Mouse (Mus musculus): Measurements from ENCODE around the gene Skor1. TPM values are rescaled to one million over a fixed set of nuclear protein-coding genes. Genes with fewer than 3 reads are reported as not detected.

The Skor1 gene
- total RNA-seq, 2 experiments from 2014 or later: not detected

DNA sequence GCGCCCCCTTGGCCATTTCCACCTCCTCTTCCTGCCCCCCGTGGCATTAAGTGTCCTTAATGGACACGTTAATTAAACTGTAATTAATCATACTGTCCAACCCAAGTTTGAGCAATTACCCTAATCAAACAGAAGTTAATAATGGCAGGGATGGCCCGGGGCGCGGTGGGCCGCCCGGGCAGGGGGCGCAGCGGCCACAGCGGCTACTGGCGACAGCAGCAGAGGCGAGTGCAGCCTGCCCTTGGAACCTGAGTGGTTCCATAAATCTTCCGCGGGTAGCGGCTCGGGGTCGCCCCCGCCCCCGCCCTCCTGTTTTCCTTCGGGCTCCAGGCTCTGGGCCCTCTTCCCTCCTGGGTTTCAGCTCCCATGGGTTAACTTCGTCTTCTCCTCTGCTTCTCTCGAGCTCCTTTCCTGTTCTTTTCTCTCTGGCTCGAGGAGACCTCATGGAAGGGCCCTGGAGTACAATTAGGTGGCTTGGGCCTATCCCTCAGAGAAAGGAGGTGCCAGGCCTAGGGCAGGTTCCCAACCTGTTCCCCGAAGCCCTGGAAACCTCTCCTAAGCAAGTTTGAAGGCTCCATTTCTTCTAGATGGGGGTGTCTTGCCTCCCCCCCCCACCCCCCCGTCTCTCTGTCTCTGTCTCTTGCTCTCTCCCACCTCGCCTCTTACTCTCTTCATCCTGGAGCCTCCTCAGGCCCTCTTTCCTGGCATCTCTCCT lies 1.5 kb upstream of the Skor1 start:
- no peak for ATAC-seq (ENCODE audit: poor library complexity, severe bottlenecking)

DNA sequence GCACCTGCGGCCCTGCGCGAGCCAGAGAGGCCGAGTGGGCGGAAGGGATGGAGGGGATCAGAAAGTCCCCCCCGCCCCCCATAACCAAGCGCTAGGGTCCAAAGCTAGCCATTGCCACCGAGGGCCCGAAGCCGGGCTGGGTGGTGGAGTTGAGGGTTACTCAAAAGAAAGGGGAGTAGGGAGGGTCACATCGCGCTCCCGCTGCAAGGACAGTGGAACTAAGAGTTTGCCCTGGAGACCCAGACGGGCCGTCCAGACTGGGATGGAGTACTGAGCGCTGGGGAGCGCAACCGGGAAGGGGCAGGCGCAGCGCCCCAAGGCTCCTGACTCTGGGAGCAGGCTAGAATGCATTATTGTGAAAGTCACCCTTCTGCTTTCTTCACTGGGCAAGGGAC lies 608 bp upstream of the Skor1 start:
- ATAC-seq (ENCODE audit: poor library complexity, severe bottlenecking): no peak

DNA sequence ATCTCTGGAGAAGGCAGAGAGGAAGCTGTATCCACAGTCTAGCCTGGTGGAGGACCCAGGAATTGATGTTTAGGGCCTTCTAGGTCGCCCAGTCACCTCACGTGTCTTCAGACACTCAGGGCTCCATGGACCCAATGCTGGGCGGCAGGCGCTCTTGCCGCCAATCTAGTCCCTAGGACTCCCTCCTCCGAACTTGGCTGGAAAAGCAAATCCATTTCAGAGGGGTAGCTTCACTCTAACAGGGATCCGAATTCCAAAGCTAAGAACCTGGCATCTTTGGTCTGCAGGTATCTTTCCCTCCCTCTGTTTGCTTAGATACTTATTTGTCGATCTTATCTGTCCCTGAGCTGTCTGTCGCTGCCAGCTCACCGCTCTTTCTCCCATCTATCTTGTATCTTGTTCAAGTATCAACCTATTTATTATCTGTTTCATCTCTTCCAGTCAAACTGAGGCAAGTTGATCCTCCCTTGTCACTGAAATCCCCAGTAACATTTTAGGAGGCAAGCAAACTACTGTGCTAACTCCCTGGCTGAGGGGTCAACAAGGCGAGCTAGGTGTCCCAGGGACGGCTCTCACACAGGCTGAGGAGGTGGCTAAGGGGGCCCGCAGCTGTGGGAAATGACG lies 863 bp downstream of the Skor1 start:
- no peak for ATAC-seq (ENCODE audit: poor library complexity, severe bottlenecking)

DNA sequence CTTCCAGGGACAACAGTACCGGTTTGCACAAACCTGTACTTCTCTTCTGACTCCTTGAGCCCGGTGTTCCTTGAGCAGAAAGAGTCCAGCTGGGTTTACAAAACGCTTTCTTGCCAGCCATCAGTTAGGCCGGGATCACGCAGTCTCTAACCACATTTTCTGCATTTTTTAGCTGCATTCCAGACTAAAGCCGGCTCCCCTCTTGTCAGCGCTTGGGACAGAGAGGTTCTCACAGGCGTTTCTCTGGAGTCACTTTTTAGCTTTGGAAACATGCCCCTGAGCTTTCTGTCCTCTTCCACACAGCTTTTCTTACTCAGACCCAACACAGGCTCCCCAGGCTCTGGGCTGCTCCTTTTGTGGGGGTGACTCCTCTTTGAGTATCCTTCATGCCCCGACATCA lies 1.5 kb downstream of the Skor1 start:
- no peak for ATAC-seq (ENCODE audit: poor library complexity, severe bottlenecking)

DNA sequence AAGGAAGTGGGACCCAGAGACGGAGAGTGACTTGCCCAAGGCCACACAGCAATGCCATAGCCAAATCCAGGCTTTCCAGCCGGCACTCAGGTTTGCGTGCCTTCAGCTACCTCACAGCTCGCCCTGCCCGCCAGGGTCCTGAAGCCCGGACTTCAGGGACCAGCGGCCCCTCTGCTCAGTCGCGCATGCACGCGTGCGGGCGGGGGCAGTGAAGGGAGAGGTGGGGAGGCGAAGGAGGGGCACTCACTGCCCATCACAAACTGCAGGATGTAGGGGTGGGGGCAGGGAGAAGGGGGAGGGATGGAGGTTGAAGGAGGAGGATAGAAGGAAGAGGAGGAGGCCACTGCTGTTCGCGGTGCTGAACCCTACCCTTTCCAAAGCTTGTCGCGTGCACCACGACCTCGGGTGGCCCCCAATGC lies 1.9 kb downstream of the Skor1 start:
- ATAC-seq (ENCODE audit: poor library complexity, severe bottlenecking): no peak

DNA sequence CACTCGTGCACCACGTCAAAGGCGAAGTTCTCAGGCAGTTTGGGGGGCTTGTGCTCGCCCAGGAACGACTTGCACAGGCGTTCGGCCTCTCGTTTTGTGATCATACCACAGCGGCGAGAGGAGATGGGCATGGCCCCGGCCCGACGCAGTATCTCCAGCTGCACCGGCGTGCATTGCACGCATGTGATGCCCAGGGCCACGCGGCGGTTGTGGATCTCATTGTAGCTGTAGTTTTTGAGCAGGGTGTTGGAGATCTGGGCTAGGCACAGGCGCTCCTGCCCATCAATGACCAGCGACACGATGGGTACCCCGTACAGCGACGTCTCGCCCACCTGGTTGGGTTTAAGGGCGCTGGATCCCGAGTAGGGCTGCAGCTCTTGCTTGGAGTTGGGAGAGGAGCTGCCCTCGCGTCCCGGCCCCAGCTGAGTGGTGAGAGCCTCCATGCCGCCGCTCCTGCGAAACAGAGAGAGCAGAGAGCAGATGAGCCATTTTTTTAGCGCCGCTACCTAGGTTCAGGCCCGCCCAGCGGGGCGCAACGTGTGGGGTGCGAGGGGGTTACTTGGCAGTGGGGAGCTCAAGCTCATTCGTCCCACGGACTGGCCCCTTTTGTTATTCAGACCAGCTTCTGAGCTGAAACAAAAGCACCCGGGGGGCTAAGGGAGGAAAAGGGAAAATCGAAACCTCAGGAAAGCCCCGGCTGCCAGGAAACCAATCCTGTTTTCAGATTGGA lies 2.5 kb downstream of the Skor1 start:
- ATAC-seq (ENCODE audit: poor library complexity, severe bottlenecking): no peak

DNA sequence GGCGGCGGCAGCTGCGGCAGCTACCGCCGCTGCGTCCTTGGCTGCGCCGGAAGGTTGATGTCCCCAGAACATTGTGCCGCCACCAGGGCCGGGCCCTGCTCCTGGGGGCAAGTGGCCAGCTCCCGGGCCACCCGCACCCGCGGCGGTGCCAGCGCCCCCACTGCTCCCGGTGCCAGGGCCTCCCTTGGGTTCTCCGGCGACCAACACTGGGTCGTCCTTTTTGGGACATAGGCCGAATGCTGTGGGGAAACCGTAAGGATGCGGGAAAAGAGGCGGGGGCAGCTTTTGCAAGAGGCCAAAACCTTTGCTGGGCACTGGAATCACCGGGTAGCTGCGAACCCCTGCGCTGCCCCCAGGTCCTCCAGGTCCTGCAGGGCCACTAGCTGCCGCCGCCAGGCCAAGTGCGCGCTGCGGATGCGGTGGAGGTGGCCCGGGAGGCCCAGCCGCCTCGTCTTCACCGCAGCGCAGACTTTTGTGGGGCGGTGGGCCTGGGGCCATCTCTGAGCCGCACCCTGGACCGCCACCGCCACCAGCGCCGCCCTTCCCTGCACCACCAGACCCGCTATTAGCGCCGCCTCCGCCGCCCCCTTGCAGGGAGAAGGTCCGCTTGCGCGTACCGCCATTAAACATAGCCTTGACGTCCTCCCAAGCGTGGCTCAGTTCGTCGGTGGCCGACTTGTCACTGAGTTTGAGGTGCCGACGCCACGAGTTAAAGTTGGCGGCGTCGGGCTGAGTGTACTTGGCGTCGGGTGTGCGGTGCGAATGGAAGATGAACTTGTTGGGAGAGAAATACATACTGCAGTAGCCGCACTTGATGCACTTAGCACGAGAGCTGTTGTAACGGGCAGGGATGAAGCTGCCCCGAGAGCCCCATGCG lies 3.3 kb downstream of the Skor1 start:
- ATAC-seq (ENCODE audit: poor library complexity, severe bottlenecking): no peak

DNA sequence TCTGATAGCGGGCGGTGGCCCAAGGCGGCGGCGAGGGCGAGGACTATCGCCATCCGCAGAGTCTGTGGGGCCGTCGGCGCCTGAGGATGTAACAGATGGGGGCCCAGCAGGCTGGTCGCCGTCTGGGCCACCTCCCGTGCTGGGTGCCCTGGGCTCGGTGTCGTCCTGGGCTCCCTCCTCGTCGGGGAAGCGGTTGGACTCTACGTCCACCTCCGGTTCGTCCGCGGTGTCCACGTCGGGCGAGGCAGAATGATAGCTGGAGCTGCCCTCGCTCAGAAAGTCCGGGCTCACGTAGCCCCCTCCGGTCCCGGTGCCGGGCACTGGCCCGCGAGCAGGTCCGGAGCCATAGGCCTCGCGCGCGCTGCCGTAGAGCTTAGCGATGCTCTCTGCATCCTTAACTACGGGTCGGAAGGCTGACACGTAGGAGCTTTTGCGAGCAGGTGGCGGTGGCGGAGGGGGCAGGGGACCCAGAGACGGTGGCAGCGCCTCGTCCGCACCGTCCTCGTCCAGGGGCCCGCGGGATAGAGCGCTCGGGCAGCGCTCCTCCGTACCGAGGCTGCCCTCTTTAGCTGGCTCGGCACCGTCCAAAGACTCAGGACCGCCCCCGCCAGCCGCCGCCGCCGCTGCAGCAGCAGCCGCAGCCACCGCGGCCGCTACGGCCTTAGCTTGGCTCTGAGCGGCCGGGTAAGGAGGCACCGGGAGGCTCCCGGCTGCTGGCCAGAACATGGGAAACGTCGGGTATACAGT lies 4.1 kb downstream of the Skor1 start:
- no peak for ATAC-seq (ENCODE audit: poor library complexity, severe bottlenecking)

DNA sequence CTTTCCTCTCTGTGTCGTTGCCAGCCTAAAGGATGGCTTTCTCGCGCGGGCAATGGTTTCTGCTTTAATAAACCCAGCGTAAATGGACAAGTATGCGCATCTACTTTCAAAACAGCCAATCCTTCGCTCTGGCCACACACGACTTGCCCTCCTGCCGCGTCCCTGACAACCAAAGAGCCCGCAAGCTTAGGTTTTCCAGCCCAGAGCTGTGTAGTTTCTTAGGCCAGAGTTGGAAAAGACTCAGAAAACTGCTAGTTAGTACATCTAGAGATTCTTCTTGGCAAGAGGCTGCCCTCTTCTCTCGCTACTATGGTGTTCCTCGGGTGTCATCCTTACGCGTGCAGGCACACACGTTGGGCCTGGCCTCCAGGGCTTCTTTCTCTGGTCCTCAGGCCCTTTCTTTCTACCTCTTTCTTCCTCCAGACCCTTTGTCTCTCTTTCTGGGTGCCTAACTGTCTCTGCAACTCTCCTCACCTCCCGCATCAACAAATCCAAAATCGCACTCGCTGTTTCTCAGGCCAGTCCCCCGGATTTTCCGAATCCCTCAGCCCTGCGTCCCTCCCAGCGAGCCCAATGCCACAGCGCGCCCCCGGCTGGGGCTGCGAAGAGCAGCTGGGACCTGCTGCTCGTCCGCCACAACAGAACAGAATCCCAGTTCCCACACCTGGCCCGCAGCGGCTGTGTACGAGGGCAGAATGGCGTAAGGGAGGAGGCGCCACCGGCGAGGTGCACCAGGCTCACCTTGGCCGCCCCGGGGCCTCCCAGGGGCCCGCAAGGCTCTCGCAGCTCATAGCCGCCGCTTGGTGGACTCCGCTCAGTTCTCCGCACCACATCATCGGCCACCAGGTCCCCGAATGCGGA lies 4.9 kb downstream of the Skor1 start:
- ATAC-seq (ENCODE audit: poor library complexity, severe bottlenecking): no peak

DNA sequence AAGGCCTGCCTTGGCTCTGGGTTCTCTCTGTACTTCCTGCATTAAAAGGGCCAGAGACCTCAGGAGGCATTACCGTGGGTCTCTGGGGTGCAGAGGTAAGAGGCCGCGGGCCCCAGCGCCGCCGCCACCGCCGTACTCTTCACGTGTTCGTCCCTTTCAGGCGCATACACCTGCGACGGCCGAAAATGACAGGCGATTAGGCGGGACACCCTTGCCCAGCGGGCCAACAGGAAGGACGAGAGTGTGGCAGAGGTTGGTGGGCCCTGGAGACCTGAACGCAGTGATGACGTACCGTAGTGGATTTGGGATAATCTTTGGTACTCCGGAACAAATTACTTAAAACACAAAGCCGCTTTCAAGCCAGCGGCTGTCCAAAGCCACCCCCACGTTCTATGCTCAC lies 5.5 kb downstream of the Skor1 start:
- no peak for ATAC-seq (ENCODE audit: poor library complexity, severe bottlenecking)

DNA sequence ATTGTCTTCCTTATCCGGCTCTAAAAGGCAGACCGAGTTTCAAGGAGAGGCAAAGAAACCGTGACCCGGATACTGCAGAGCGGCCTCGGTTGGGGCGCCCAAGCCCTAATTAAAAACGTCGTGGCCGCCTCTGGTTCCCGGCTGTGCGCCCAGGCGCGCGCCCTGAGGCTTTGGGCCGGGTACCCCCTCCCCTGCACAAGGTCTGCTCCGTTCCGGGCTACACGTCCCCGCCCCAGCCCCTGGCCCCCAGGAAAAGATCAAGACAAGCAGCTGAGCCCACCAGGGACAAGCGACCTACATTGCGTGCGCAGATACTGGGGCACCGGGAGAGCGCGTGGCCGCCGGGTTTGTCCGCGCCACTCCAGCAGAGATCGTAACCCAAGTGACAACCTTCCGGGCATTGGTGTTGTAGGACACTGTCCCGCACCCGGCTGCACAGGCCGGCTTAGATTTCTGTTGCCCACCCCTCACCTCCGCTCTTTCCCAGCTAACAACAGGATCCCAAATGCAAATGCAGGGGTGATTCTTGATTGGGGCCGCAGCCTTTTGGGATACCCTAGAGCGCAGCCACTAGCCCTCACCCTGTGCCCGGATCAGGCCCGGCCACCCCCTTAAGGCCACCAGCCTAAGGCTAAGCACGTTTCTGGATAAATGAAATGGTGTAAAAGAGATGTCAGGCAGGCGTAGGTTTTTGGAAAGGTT lies 6.3 kb downstream of the Skor1 start:
- no peak for ATAC-seq (ENCODE audit: poor library complexity, severe bottlenecking)

DNA sequence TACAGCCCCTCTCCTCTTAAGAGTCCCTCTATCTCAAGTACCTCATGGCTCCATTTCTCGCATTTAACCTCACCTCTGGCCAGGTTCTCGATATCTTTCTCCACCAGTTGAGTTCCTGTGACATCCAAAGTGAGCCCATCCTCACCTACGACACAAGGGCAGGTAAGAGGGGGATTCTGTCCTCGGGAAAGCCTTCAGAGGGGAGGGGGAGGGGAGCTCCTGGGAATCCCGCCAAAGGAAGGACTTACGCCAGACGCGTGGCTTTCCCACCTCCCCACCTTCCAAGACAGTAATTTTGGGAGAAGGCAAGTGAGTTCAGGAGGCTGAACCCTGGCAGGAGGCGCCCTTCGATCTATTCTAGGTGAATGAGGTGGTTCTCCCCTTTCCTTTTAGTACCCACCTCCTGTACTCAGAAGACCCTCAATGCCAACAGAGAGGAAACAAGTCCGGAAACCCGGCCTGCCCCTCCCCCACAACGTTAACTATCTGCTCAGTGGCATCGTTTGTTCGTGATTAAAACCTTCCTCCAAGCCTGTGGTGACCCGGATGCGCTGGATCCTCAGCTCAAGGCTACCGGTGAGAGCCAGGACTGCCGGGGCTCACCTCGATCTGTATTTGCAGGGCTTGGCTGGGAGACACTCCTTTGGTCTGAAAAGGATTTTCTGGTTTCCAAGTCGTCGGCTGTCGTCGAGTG lies 7.0 kb downstream of the Skor1 start:
- ATAC-seq (ENCODE audit: poor library complexity, severe bottlenecking): no peak

DNA sequence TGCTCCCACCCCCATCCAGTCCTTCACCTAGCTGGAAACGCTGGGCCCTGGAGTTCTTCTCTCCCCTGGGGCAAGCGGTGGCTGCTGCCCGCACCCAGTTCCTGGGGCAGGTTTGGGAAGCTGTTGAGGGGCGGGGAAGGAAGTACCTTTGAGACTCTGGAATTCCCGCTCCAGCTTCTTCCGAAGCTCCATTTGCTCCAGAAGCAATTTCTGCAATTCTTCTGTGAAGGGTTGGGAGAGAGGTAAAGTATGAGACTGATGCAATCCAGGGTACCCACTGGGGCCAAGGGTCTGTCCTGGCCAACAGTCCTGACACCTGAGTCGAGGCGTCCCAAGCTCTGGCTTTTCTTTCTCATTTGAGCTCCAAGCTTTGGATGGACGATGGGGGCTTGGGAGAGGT lies 8.6 kb downstream of the Skor1 start:
- ATAC-seq (ENCODE audit: poor library complexity, severe bottlenecking): no peak

DNA sequence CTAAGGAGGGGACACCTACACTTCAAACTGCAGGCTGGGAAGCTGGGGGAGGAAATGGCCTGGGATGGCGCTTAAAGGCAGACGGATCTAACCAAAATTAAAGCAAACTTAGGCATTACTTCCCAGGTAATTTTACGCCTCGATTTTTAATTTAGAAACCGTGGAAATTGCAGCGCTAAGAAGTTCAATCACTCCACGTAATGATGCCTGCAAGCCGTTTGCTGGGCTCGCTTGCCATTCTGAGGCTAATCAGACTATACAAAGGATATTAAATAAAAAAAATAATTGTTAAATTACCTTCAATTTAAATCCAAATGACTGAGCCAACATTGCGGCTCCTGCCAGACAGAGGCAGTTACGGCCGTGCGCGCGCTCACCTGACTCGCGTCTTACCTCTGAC lies 9.1 kb downstream of the Skor1 start:
- ATAC-seq (ENCODE audit: poor library complexity, severe bottlenecking): no peak

DNA sequence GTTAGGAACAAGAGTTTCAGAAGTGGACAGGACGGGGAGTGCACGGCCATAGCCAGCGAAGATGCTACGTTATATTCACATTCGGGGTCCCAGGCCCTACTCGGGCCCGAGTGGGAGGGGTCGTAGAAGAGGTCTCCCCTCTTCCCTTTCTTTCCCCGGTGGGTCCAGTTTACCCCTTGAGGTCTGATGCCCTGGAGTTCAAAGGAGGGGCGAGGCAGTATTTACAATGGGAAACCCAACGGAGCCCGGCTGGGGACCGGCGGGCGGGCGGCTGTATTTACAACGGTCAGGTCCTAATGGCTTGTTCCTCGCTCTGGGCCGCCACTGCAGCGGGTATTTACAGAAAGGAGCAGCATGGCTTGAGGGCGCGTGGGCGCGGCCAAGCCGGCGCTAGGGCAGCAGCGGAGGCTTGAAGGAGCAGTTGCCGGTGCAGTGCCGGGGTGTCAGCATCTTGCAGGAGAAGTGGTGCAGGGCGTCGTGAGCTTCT lies 10.2 kb downstream of the Skor1 start:
- ATAC-seq (ENCODE audit: poor library complexity, severe bottlenecking): no peak

DNA sequence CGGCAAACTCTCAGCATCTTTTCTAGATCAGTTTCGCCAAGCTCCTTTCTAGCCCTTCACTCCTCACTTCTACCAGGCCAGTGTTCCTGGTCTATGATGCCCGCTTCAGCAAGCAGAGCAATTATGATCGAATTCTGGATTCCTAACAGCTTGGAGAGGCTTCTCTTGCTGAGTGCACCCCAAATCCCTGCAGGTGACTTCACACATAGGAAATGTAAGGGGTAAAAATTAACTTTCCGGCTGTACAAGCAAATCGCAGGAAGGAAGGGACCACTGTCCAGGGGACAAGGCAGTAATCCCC lies 11.2 kb downstream of the Skor1 start:
- ATAC-seq (ENCODE audit: poor library complexity, severe bottlenecking): no peak

DNA sequence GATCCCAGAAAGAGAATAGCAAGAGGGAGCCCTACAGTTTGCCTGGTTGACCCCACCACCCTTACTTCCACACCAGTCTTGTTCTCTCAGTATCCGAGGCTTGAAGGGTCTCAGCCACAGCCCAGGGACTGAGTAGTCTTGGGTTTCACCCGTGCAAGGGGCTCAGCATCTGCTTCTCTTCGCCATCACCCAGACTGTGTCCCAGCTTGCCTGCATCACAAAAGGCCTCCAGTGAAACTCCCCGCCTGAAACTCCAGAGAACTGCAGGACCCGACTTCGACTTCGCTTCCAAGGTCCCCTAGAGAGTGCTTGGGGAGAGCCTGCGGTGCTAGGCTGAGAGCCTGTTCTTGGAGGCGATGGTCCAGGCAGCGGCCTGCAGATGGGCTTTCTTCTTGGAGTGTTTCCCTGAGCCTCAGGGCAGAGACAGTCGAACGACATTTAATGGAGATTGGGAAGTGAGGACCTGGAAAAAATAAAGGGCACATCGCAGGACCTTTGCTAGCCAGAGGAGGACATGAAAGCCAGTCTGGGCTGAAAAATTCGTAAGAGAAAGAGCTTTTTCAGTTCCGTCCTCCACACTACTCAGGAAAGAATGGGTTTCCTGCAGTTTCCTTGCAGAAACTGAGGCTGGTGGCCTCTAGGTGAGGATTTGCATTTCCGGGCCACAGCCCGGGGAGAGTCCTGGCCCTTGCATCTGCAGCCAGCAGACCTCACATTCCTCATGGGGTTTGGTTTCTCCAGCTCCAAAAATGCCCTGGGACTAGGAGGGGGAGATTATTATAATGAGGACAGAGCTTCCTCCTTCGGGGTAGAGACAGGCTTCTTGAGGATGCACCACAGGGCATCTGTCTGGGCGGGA lies 11.8 kb downstream of the Skor1 start:
- ATAC-seq (ENCODE audit: poor library complexity, severe bottlenecking): no peak

Measured in megakaryocyte, adult 5-6 weeks (primary cell).